Mouse (Mus musculus): Measurements from ENCODE around the gene Clic1. TPM values are rescaled to one million over a fixed set of nuclear protein-coding genes. Genes with fewer than 3 reads are reported as not detected.
A peak's percentile ranks its signal among the peaks of the same experiment; 100 is the strongest.

Clic1 gene
- total RNA-seq, 2 experiments from 2014 or later, result 9.2 to 9.6 TPM

DNA sequence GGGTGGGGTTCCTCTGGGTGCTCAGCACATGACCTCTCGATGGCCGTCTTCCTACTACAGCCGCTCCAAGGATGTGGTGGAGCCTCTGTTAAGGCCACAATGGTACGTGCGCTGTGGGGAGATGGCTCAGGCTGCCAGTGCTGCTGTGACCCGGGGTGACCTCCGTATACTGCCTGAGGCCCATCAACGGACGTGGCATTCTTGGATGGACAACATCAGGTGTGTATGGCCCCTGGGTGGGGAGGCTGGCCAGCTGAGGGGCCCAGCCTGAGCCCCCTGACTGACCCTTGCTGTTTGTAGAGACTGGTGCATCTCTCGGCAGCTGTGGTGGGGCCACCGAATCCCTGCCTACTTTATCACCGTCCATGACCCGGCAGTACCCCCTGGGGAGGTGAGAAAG, 37.3 kb upstream of the Clic1 start:
- Histone ChIP-seq H3K27ac (no peak overlapping the region), H3K4me3 (no peak overlapping the region)
- no peak for TF ChIP-seq CTCF (conservative IDR thresholded peaks at IDR 0.05)
- DNase-seq (ENCODE audit: low spot score in 2 of 2), result no peak

DNA sequence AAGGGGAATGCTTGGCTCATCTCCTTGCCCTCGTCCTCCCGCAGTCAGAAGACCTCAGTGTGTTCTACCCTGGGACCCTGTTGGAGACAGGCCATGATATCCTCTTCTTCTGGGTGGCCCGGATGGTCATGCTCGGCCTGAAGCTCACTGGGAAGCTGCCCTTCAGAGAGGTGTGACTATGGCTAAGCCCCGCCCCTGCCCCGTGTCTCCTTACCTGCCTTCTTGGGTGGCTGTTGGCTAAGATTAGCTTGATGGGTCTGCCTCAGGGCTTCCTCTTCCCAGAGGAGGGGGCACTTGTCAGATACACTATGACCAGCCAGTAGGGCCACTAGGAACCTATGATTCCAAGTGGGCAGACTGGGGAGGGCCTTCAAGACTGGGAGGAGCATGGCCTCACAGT, 36.5 kb upstream of the Clic1 start:
- H3K27ac ChIP-seq, result no peak overlapping the region
- no peak overlapping the region for H3K4me3 ChIP-seq
- DNase-seq (ENCODE audit: low spot score in 2 of 2), result no peak
- no peak for TF ChIP-seq CTCF (conservative IDR thresholded peaks at IDR 0.05)

DNA sequence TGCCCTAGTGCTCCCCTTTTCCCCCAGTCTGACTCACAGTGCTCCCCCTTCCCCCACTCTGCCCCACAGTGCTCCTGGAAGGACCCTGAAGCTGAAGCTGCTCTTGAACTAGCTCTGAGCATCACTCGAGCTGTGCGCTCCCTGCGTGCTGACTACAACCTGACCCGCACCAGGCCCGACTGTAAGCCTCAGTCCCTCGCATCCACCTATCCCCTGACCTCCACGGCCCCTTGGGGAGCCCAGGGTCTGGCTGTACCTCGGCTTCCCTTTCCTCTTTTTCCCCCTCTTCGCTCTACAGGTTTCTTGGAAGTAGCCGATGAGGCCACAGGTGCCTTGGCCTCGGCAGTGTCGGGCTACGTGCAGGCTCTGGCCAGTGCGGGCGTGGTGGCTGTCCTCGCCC, 34.5 kb upstream of the Clic1 start:
- Histone ChIP-seq H3K4me3 (no peak overlapping the region), H3K27ac (no peak overlapping the region)
- DNase-seq (ENCODE audit: low spot score in 2 of 2), result no peak
- no peak for TF ChIP-seq CTCF (conservative IDR thresholded peaks at IDR 0.05)

DNA sequence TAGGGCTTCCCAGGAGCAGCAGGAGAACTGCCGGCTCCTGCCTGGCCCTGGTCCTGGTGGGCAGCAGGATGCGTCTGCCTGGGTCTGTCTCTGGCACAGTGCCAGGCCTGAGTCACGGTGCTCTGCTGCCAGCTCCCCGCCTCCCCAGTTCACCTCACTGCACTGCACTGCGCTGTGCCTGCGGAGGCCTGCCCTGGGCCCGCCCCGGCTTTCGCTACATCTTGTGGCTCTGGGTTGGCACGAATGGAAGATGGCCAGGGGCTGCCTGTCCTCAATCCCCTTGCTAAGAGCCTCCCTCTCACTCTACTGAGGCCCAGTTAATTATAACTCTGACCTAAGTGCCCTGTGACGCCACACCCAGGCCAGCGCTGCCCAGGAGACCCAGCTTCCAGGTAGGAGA, 33.4 kb upstream of the Clic1 start, which contains the start of gene Vwa7:
TSS of gene Vwa7 (plus strand) at position 204 of the 400 bp plus-strand sequence.
- no peak for TF ChIP-seq CTCF (conservative IDR thresholded peaks at IDR 0.05)
- Histone ChIP-seq H3K27ac (no peak within 1 kb of the TSS), H3K4me3 (no peak within 1 kb of the TSS)
- DNase-seq (ENCODE audit: low spot score in 2 of 2), result no peak

DNA sequence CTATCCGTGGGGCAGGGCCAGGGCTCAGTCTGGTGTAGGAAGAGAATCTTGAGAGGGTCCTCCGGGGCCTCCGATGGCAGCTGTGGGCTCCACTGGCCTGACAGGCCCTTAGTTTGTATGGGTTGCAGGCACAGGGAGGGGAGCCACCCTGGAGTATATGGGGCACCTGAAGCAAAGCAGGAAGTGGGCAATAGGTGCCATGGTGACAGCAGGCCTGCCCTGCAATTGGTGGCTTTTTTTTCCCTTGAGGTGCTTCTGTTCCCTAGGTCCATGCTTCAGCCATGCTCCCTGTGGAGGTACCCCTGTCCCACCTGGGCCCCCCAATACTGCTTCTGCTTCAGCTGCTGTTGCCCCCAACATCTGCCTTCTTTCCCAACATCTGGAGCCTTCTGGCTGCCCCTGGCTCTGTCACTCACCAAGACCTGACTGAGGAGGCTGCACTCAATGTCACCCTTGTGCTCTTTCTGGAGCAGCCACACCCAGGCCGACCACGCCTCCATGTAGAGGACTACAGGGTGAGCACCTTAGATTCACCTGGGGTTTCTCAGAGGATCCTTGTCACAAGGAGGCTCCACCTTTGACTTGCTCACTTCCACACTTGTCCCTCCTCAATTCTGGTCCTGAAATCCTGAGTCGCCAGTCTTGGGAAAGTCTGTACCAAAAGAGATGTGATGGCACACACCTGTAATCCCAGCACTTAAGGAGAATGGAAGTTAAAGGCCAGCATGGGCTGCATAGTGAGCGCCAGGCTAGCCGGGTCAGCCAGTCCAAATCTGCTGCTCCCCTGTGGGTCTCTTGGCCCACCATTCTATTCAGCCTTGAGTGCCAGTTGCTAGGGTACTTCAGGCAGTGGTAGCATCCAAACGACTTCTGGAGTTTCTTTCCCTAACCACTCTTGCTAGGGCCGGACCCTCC, 32.7 kb upstream of the Clic1 start:
- DNase-seq (ENCODE audit: low spot score in 2 of 2), result no peak
- TF ChIP-seq CTCF (conservative IDR thresholded peaks at IDR 0.05), result no peak
- H3K4me3 ChIP-seq, result no peak overlapping the region
- H3K27ac ChIP-seq, result no peak overlapping the region

DNA sequence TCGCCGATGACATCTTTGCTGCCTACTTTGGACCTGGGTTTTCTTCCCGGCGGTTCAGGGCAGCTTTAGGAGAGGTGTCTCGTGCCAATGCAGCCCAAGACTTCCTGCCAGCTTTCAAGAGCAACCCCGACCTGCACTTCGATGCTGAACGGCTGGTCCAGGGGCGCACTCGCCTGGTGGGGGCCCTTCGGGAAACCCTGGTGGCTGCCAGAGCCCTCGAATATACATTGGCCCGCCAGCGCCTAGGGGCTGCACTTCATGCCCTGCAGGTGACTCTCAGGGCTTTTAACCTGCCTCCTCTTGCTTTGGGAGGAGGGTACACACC, 32.1 kb upstream of the Clic1 start:
- no peak overlapping the region for H3K27ac ChIP-seq
- DNase-seq (ENCODE audit: low spot score in 2 of 2), result no peak
- TF ChIP-seq CTCF (conservative IDR thresholded peaks at IDR 0.05), result no peak
- H3K4me3 ChIP-seq, result no peak overlapping the region

DNA sequence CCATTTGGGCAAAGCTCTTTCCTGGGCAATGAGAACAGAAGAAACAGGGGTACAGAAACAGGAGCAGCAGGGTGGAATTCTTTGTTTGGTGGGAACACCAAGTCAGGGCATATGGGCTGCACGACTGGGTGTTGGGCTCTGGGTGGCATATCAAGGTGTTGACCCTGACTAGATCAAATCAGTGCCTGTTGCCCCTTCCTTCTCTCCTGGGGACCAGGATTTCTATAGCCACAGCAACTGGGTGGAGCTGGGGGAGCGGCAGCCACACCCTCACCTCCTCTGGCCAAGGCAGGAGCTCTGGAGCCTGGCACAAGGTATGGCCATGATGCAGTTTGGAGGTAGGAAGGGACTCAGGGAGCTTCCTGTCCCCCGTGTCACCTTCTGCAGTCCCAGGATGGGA, 31.6 kb upstream of the Clic1 start:
- DNase-seq (ENCODE audit: low spot score in 2 of 2), result no peak
- H3K27ac ChIP-seq, result no peak overlapping the region
- H3K4me3 ChIP-seq, result no peak overlapping the region
- no peak for TF ChIP-seq CTCF (conservative IDR thresholded peaks at IDR 0.05)

DNA sequence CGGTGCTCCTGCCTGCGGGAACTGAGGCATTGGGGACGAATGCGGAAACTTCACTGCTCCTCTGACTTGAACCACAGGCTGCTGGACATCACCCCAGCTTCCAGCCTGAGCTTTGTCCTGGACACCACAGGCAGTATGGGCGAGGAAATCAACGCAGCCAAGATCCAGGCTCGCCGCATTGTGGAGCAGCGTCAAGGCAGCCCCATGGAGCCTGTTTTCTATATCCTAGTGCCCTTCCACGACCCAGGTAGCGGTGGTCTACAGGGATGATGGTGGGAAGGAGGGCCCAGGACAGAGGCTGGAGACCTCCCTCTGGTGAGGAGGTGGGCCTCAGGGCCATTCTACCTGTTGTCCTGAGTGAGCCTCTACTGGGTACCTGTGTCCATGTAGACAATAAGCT, 29.9 kb upstream of the Clic1 start:
- Histone ChIP-seq H3K27ac (no peak overlapping the region), H3K4me3 (no peak overlapping the region)
- no peak for DNase-seq (ENCODE audit: low spot score in 2 of 2)
- no peak for TF ChIP-seq CTCF (conservative IDR thresholded peaks at IDR 0.05)

DNA sequence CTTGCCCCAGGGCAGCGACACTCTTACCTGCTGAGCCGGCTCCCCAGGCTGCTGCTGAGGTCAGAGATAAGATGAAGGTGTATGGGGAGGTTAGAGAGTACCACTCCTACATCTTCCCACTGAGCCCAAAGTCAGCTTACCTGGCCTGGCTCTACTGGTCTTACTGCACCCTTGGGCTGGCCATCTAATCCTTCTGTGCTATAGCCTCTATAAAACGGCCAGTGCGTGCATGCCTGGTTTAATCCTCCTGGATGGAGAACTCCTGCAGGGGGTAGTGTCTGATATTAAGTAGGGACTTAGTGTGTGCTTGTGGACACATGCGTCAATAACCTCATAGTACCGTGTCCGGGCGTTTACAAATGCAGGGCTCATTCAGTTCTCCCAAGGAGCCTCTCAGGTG, 29.2 kb upstream of the Clic1 start:
- DNase-seq (ENCODE audit: low spot score in 2 of 2), result no peak

DNA sequence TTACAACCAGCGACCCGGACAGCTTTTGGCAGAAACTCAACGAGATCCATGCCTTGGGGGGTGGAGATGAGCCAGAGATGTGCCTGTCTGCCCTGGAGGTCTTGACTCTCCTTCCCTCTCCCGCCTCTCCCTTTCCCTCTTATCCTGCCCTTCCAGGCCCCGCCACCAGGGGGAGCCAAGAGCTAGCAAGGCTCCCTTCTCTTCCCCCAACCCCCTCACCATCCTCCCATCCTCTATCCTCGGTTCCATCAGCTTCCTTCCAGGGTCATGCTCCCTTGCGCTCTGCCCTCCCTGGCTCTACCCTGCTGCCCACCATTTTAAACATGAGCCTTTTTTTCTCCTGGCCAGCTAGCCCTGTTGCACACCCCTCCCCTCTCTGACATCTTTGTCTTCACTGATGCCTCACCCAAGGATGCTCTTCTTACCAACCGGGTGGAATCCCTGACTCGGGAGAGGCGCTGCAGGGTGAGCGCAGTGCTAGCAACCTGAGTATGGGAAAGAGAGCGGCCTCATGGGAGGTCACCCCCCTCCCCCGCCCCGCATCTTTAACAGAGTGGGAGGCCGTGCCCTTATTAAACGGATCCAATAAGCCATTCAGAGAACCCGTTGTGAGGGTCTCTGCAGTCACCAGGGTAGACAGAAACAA, 28.5 kb upstream of the Clic1 start:
- peak; percentile 97 for TF ChIP-seq CTCF (conservative IDR thresholded peaks at IDR 0.05)
- DNase-seq (ENCODE audit: low spot score in 2 of 2), result peak; percentile 74 to 94

More for the DNA sequence above, 29.2 kb upstream of the Clic1 start:
- TF ChIP-seq CTCF (conservative IDR thresholded peaks at IDR 0.05), result no peak
- Histone ChIP-seq H3K27ac (no peak overlapping the region), H3K4me3 (no peak overlapping the region)

DNA sequence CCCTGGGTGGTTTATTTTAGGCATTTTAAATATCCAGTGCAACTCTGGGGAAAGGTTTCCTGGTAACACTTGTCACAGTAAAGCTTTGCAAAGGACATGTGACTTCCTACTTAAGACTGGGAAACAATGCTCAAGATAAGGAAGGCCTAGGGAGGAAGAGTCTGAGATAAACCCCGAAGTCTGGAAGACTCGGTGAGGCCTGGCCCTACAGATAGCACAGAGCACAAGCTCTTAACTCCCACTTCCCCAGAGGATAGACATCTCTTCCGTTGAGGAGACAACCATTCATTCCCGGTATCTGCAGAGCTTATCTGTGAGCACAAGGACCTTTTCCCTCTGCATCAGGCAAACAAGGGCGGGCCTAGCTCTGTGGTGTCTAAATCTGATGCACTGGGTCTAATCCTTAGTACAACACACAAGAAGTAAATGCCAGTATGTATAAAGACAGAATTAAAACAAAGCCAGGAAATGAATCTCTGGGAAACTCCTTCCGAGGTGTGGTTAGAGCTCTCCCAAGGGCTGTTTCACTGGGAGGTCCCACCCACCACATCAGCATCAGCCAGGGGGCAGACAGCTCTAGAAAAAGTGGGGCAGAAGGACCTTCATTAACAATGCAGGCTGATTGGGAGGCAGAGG, 27.8 kb upstream of the Clic1 start:
- Histone ChIP-seq H3K4me3 (no peak overlapping the region), H3K27ac (peak overlapping the region; percentile 12; the same call in 1 of the 2 replicates)
- DNase-seq (ENCODE audit: low spot score in 2 of 2), result no peak
- no peak for TF ChIP-seq CTCF (conservative IDR thresholded peaks at IDR 0.05)

More for the DNA sequence above, 28.5 kb upstream of the Clic1 start:
- Histone ChIP-seq H3K27ac (peak overlapping the region; percentile 12; the same call in 1 of the 2 replicates), H3K4me3 (peak overlapping the region; percentile 29; the same call in 1 of the 2 replicates)

DNA sequence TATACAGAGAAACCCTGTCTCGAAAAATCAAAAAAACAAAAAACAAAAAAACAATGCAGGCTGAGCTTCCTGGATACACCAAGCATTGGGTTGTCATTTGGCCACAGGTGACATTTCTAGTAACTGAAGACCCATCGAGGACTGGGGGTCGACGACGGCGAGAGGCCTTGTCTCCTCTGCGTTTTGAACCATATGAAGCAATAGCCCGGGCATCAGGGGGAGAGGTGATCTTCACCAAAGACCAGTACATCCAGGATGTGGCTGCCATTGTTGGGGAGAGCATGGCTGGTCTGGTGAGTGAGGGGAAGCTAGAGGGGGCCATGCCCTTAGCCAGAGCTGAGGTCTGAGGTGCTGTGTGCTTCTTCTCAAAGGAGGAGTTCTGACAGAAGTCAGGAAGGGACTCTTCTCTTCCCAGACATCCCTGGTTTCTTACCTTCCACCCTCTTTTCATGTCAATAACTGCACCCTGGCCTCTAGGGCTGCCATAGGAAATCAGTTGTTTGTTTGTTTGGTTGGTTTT, 27.2 kb upstream of the Clic1 start:
- H3K4me3 ChIP-seq, result no peak overlapping the region
- no peak overlapping the region for H3K27ac ChIP-seq
- no peak for DNase-seq (ENCODE audit: low spot score in 2 of 2)
- no peak for TF ChIP-seq CTCF (conservative IDR thresholded peaks at IDR 0.05)

DNA sequence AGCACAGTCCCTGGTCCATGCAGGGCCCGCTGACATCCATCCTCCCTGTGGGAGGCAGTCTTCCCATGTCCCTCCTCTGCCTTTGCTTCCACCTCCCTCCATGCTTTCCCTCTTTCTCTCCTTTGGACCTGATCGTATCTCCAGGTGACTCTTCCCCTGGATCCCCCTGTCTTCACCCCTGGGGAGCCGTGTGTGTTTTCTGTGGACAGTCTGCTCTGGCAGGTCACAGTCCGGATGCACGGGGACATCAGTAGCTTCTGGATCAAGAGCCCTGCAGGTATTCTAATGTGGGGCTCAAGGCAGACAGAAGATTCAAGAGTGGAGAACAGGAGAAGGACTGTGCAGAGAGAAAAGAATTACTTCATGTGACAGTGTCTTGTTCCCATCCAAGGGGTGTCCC, 26.5 kb upstream of the Clic1 start:
- Histone ChIP-seq H3K27ac (no peak overlapping the region), H3K4me3 (no peak overlapping the region)
- no peak for TF ChIP-seq CTCF (conservative IDR thresholded peaks at IDR 0.05)
- DNase-seq (ENCODE audit: low spot score in 2 of 2), result no peak
